Mouse (Mus musculus) embryo, embryonic 11.5 days (tissue): ENCODE results near the gene Krt19.

Source experiments
- DNase-seq: peaks from one replicate; pipeline ENCODE4 v3.0.0-alpha.2; 2012; ENCODE audit warnings: low read depth, low spot score

Krt19 gene

GRCm38 (mm10) chr11:100137693-100138092 is 10.8 kb downstream of the Krt19 start:
- no peak for DNase-seq

GRCm38 (mm10) chr11:100136559-100136958 is 11.9 kb downstream of the Krt19 start:
- DNase-seq = no peak

GRCm38 (mm10) chr11:100135731-100136130 is 12.7 kb downstream of the Krt19 start, which contains the start of gene Krt15:
Krt15 (minus strand) TSS chr11:100135928.
- no peak for DNase-seq

- DNase-seq = no peak
These were observed 23.6 kb downstream of the Krt19 start for GRCm38 (mm10) chr11:100124901-100125300.

GRCm38 (mm10) chr11:100121466-100121865 is 27.0 kb downstream of the Krt19 start, which contains the start of gene Krt13:
Krt13 (minus strand) TSS chr11:100121566.
- no peak for DNase-seq

- DNase-seq = no peak
These were observed 28.1 kb downstream of the Krt19 start for GRCm38 (mm10) chr11:100120331-100120730.

GRCm38 (mm10) chr11:100113742-100114029 is 34.8 kb downstream of the Krt19 start:
- DNase-seq = no peak

GRCm38 (mm10) chr11:100112935-100113741 is 35.3 kb downstream of the Krt19 start:
- no peak for DNase-seq

GRCm38 (mm10) chr11:100105576-100106122 is 42.8 kb downstream of the Krt19 start, which contains the start of gene Krt36:
Krt36 (minus strand) TSS chr11:100105626.
- no peak for DNase-seq

GRCm38 (mm10) chr11:100102693-100103429 is 45.6 kb downstream of the Krt19 start:
- DNase-seq = no peak

GRCm38 (mm10) chr11:100100391-100100790 is 48.1 kb downstream of the Krt19 start:
- DNase-seq = no peak

GRCm38 (mm10) chr11:100097819-100098218 is 50.6 kb downstream of the Krt19 start:
- no peak for DNase-seq

- DNase-seq = no peak
These were observed 52.3 kb downstream of the Krt19 start, which contains the start of gene Krt35 for GRCm38 (mm10) chr11:100096141-100096540. Krt35 (minus strand) TSS chr11:100096241.
